Mouse (Mus musculus): ENCODE measurements at regions not wholly inside any gene's neighbourhood (a gene's known extent, or its start where the extent isn't known, plus 50 kb on each side); places are given as distances from the start of the nearest gene placed in this dataset.
"Not testable (repeated sequence)": the region's sequence is repeated elsewhere in the genome, so short reads cannot be mapped to it uniquely, and the experiment has no call there.

DNA sequence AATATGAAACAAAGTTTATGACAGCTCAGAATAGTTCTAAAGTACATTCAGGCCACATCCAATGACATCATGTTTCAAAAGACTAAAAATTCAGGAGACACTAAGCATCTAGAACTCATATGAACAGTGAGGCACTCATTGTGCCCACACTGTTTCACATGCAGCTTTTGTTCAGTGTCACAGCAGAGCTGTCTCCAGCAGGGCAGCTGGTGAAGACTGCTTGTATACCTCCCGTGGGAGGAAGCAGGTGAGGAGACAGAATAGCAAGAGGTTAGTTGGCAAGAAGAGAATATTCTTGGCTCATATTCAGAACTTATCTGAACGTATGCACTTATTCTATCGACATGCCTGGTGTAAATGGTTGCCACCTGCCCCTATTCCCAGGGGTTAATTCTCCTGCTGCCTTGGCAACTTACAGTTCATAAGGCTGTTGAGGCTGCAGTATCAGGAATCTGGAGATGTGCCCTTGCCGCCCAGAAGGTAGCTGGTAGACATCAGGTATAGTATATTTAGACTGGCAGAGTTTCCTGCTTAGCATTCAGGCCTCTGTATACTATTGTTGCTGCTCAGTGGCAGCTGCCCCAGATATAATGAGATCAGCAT, 1109.0 kb downstream of the Lrfn5 start:
- Histone ChIP-seq H3K36me3 (no peaks in the 10 kb centered on the region), H3K27me3 (no peaks in the 10 kb centered on the region), H3K9ac (no peak overlapping the region), H3K9me3 (no peaks in the 10 kb centered on the region), H3K4me1 (replicated peaks) (no peaks in the 10 kb centered on the region), H3K27ac (replicated peaks) (no peak overlapping the region), H3K4me2 (no peak overlapping the region), H3K4me3 (no peak overlapping the region)
- ATAC-seq (ENCODE audit: low read depth), result no peak
- WGBS, result 72% methylated on average over 4 of the region's 4 CpGs

DNA sequence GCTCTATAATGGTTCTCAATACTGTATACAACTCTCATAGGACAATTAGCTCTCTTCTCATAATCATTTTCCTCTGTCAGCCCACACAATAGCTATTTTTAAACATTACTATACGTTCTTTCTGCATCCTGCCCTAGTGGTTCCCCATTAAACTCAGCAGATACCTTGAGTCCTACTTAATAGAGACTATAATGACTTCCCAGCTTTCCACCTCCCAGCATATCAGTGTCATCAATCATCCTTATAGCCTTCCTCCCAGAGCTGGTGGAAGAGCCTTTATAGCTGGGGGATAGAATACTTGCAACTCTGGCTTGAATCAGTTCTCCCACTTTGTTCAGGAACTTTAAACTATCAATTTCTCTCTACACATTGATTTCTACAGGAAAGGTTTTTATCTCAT, 1141.7 kb downstream of the Lrfn5 start:
- Histone ChIP-seq H3K4me1 (replicated peaks) (no peaks in the 10 kb centered on the region), H3K9me3 (no peaks in the 10 kb centered on the region; the same call in 1 of the 2 replicates), H3K9ac (no peak overlapping the region), H3K27me3 (no peaks in the 10 kb centered on the region), H3K27ac (replicated peaks) (no peak overlapping the region), H3K4me2 (no peak overlapping the region), H3K36me3 (no peaks in the 10 kb centered on the region), H3K4me3 (no peak overlapping the region)
- WGBS, result 51% methylated on average over 1 of the region's 1 CpGs
- peak; percentile 76 for ATAC-seq (ENCODE audit: low read depth)

DNA sequence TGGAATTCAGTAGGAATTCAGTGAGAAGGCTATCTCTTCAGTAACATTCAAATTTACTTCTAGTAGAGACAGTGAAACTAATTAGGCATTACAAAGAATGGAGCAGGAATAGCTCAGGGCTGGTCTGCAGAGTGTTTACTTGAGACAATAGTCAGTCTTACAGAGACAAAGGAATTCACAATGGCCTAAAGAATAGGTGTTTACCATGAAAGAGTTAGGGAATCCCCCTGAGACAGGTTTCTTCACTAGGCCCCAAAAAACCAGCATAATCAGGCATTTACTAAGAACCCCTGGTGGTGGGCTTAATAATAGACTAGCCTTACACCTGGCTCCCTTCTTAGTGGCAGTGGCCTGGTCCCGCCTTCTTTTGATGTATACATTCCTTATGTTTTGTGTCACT, 1184.2 kb downstream of the Lrfn5 start:
- not testable (repeated sequence) for H3K4me1 ChIP-seq (replicated peaks); H3K36me3 ChIP-seq; H3K4me2 ChIP-seq; H3K27me3 ChIP-seq; H3K9me3 ChIP-seq; H3K9ac ChIP-seq; ATAC-seq (ENCODE audit: low read depth); H3K4me3 ChIP-seq; H3K27ac ChIP-seq (replicated peaks)
- WGBS, result 71% methylated on average over 1 of the region's 1 CpGs

All from neural tube, embryonic 13.5 days (tissue).